Mouse (Mus musculus) activated CD4-positive, CD25-positive, alpha-beta regulatory T cell (primary cell): Measurements from ENCODE around the gene Ces2b. TPM values are rescaled to one million over a fixed set of nuclear protein-coding genes. Genes with fewer than 3 reads are reported as not detected.

Source experiments
- polyA plus RNA-seq, 2 experiments: library from polyadenylated mRNA; unstranded; fragments of 100-300 nt; shearing (Covaris generic); gene quantifications; one replicate each; pipeline ENCODE4 v1.2.1; 2017

The Ces2b gene
- not detected for polyA plus RNA-seq

DNA sequence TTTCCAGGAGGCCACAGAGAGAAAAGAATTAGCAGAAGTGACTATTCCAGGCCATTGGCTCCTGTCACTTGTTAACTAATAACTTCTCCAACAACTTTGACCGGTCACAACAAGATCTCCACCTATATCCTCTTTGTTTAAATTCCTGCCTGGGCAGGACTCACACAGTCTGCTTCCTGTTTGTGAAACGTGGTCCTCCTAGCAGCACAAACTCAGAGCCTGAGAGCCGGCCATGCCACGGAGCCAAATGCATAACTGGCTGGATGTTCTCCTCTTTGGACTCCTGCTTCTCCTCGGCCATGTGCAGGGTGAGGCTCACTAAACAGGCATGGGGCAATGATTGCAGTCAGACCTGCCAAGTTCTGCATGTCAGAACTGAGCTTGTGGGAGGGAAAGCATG is at the start of gene Ces2b:
TSS of gene Ces2b (plus strand) at position 133 of the 400 bp plus-strand sequence.

DNA sequence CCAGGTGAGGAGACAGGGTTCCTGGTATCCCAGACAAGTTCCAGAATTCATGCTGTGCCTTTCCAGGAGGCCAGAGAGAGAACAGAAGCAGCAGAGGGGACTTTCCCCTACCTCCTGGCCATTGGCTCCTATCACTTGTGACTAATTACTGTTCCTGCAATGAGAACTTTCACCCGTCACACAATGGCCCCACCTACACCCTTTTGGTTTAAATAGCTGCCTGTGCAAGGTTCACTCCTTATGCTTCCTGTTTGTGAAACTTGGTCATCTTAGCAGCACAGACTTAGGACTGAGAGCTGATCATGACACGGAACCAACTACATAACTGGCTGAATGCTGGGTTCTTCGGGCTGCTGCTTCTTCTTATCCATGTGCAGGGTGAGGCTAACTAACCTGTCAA is 15.5 kb downstream of the Ces2b start, which contains the start of gene Ces2c:
TSS of gene Ces2c (plus strand) at position 238 of the 400 bp plus-strand sequence.

Other genes starting within 250 kb of the Ces2b start
- gene Pdp2, start 240.1 kb upstream of the Ces2b start, polyA plus RNA-seq = 1 to 10 TPM; 4.3 TPM
- under 1 TPM in 1 of 2 experiments, not detected in 1; 0.45 TPM for gene Cdh16, start 207.2 kb upstream of the Ces2b start, polyA plus RNA-seq
- 10 to 100 TPM; 26.3 to 72.7 TPM for gene Rrad, start 200.2 kb upstream of the Ces2b start, polyA plus RNA-seq
- 100 to 1,000 TPM in 1 of 2 experiments, 10 to 100 TPM in 1; 88.7 to 128 TPM for gene Ciao2b, start 189.6 kb upstream of the Ces2b start, polyA plus RNA-seq
- gene Ces2a, start 97.6 kb upstream of the Ces2b start, polyA plus RNA-seq = under 1 TPM in 1 of 2 experiments, not detected in 1; 0.32 TPM
- gene Ces2c, start 15.5 kb downstream of the Ces2b start, polyA plus RNA-seq = 1 to 10 TPM; 3.9 to 8.2 TPM
- gene Ces2e, start 94.7 kb downstream of the Ces2b start, polyA plus RNA-seq = not detected
- under 1 TPM; 0.09 to 0.10 TPM for gene Ces2f, start 115.8 kb downstream of the Ces2b start, polyA plus RNA-seq
- gene Ces2g, start 130.1 kb downstream of the Ces2b start, polyA plus RNA-seq = 1 to 10 TPM in 1 of 2 experiments, not detected in 1; 1.4 TPM
- gene Ces2h, start 169.3 kb downstream of the Ces2b start, polyA plus RNA-seq = not detected
- not detected for gene Ces3a, start 217.0 kb downstream of the Ces2b start, polyA plus RNA-seq